Mouse (Mus musculus) urinary bladder, postnatal 4 days (tissue): Measurements from ENCODE around the gene Olfr295.

Experiments used
- DNase-seq, 2 experiments: peaks; one replicate each; pipeline ENCODE4 v3.0.0; 2021 to 2022; ENCODE audit warnings: low spot score in 2 of 2

The Olfr295 gene

GRCm38 (mm10) chr7:86583562-86583961 lies at the start of gene Olfr295:
TSS of gene Olfr295 (plus strand) at chr7:86583862.
- no peak for DNase-seq

- DNase-seq: no peak
Measured at GRCm38 (mm10) chr7:86616543-86616942, 32.9 kb downstream of the Olfr295 start, which contains the start of gene Olfr294. TSS of gene Olfr294 (minus strand) at chr7:86616643.
